ENCODE assay signal across 9 mouse cellular contexts in the genomic region with DNA sequence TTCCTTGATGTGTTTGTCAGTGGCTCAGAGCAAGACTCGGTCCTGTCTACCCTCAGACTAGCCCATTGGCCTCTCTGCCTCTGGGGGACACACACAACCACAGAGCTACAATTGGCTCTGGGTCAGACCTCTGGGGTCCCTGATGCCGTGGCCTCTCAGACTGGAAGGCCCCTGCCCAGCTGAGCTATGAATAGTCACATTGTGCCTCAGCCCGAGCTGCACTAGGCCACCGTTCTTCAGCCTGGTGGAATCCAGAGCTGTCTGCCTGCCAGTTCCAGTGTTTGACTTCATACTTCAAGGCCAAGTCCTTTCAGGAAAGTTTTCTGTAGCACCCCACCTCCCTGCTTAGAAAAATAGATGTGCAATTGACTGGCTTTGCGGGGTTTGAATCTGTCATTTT.
DNase-seq lines count a peak whose midpoint lies in the region; ATAC-seq and TF ChIP-seq lines count a peak whose summit lies in the region.
"Had no signal": no experiment of that assay in that cellular context is flagged by ENCODE, and none has a peak within 500 bp of the region (broad histone marks: within the 10 kb centered on the region; RNA-seq: fewer than 3 reads in every experiment).

No protein-coding gene starts in this region.

- no peak overlapping the region for H3K4me2 ChIP-seq in forebrain, postnatal 0 days (ENCODE audit: low read depth)
- H3K4me2 ChIP-seq in forebrain, embryonic 16.5 days (ENCODE audit: low read length) = no peak overlapping the region
- H3K4me2 ChIP-seq in hindbrain, embryonic 13.5 days = no peak overlapping the region
- H3K4me2 ChIP-seq in neural tube, embryonic 13.5 days = no peak overlapping the region

- no peaks in the 10 kb centered on the region for H3K27me3 ChIP-seq in forebrain, postnatal 0 days (ENCODE audit: insufficient read depth, low read length)
- no peaks in the 10 kb centered on the region for H3K27me3 ChIP-seq in forebrain, embryonic 16.5 days (replicated peaks; ENCODE audit: control insufficient read depth, insufficient read depth, low read length)
- H3K27me3 ChIP-seq in hindbrain, embryonic 13.5 days = no peaks in the 10 kb centered on the region
- no peaks in the 10 kb centered on the region for H3K27me3 ChIP-seq in neural tube, embryonic 13.5 days

- no peaks in the 10 kb centered on the region for H3K9me3 ChIP-seq in forebrain, postnatal 0 days (ENCODE audit: low read length)
- H3K9me3 ChIP-seq in forebrain, embryonic 16.5 days (ENCODE audit: control insufficient read depth, low read length) = no peaks in the 10 kb centered on the region
- H3K9me3 ChIP-seq in hindbrain, embryonic 13.5 days = no peaks in the 10 kb centered on the region
- no peaks in the 10 kb centered on the region for H3K9me3 ChIP-seq in neural tube, embryonic 13.5 days

- intact Hi-C loops in gastrocnemius, postnatal 14 days (cut with DNase I; ENCODE audit: low total_unique reads) = no loop called here

- no peaks in the 10 kb centered on the region for H3K4me1 ChIP-seq in forebrain, postnatal 0 days (ENCODE audit: insufficient read depth)
- peaks cover 7% of the 10 kb centered on the region for H3K4me1 ChIP-seq in forebrain, embryonic 16.5 days (replicated peaks; ENCODE audit: control insufficient read depth, insufficient read depth, low read length)
- peaks cover 18% of the 10 kb centered on the region for H3K4me1 ChIP-seq in lung, adult 2 months (ENCODE audit: control insufficient read depth, insufficient read depth, low read length)
- H3K4me1 ChIP-seq in hindbrain, embryonic 13.5 days (replicated peaks) = peaks cover 15% of the 10 kb centered on the region; the same call in 1 of the 2 replicates
- peaks cover 33% of the 10 kb centered on the region for H3K4me1 ChIP-seq in neural tube, embryonic 13.5 days (replicated peaks)

- H3K27ac ChIP-seq in forebrain, postnatal 0 days (ENCODE audit: low read depth, low read length) = no peak overlapping the region
- H3K27ac ChIP-seq in forebrain, embryonic 16.5 days (ENCODE audit: low read length) = no peak overlapping the region
- H3K27ac ChIP-seq in hindbrain, embryonic 13.5 days = peak overlapping the region; percentile 6; the same call in 1 of the 2 replicates
- H3K27ac ChIP-seq in neural tube, embryonic 13.5 days (replicated peaks) = no peak overlapping the region; the same call in 1 of the 2 replicates

- H3K36me3 ChIP-seq in forebrain, postnatal 0 days (ENCODE audit: insufficient read depth) = no peaks in the 10 kb centered on the region; the same call in 1 of the 2 replicates
- no peaks in the 10 kb centered on the region for H3K36me3 ChIP-seq in forebrain, embryonic 16.5 days (ENCODE audit: control insufficient read depth, insufficient read depth)
- no peaks in the 10 kb centered on the region for H3K36me3 ChIP-seq in hindbrain, embryonic 13.5 days
- H3K36me3 ChIP-seq in neural tube, embryonic 13.5 days = no peaks in the 10 kb centered on the region

- ATAC-seq in forebrain, postnatal 0 days = peak; percentile 77
- no peak for ATAC-seq in forebrain, embryonic 16.5 days
- no peak for ATAC-seq in hindbrain, embryonic 13.5 days (ENCODE audit: low FRiP score)
- ATAC-seq in neural tube, embryonic 13.5 days (ENCODE audit: low read depth) = 0 out of 2 replicates have a peak, but pooled peaks have one; percentile 50

- TF ChIP-seq POLR2A in lung, adult 2 months (IDR thresholded peaks at IDR 0.05; ENCODE audit: borderline replicate concordance, extremely low read depth, low read depth, low read length) = no peak

- 32% methylated on average over 5 of the region's 5 CpGs for WGBS in forebrain, postnatal 0 days
- WGBS in forebrain, embryonic 16.5 days = 48% methylated on average over 5 of the region's 5 CpGs
- WGBS in lung, adult 2 months = 33% methylated on average over 5 of the region's 5 CpGs
- WGBS in hindbrain, embryonic 13.5 days = 42% methylated on average over 5 of the region's 5 CpGs
- 53% methylated on average over 5 of the region's 5 CpGs for WGBS in neural tube, embryonic 13.5 days

- H3K9ac ChIP-seq in forebrain, postnatal 0 days = no peak overlapping the region
- no peak overlapping the region for H3K9ac ChIP-seq in forebrain, embryonic 16.5 days (replicated peaks; ENCODE audit: low read depth, low read length)
- no peak overlapping the region for H3K9ac ChIP-seq in hindbrain, embryonic 13.5 days
- no peak overlapping the region for H3K9ac ChIP-seq in neural tube, embryonic 13.5 days

- DNase-seq in forebrain, postnatal 0 days = no peak
- peak; percentile 52 for DNase-seq in lung, adult 2 months
- no peak for DNase-seq in lung, postnatal 14 days
- DNase-seq in gastrocnemius, postnatal 14 days = no peak
- no peak for DNase-seq in thymus, postnatal 0 days (ENCODE audit: low spot score)
- DNase-seq: kidney, postnatal 25 days had no signal

- no peak for TF ChIP-seq CTCF in forebrain, postnatal 0 days (IDR thresholded peaks at IDR 0.05; ENCODE audit: low read depth)
- TF ChIP-seq CTCF in lung, adult 2 months (IDR thresholded peaks at IDR 0.05; ENCODE audit: insufficient read depth, low read length) = no peak

- H3K4me3 ChIP-seq in forebrain, postnatal 0 days (ENCODE audit: low read depth, low read length) = no peak overlapping the region
- H3K4me3 ChIP-seq in forebrain, embryonic 16.5 days (replicated peaks; ENCODE audit: low read length) = no peak overlapping the region
- H3K4me3 ChIP-seq in lung, adult 2 months (replicated peaks; ENCODE audit: extremely low read depth, low read depth, low read length) = no peak overlapping the region
- no peak overlapping the region for H3K4me3 ChIP-seq in hindbrain, embryonic 13.5 days
- H3K4me3 ChIP-seq in neural tube, embryonic 13.5 days = no peak overlapping the region

Comparison
In these comparisons a context has a peak if more than half of its experiments do, and no peak if none do; other contexts are left out.
1. ATAC-seq: peak in forebrain, postnatal 0 days (single experiment) and neural tube, embryonic 13.5 days (single experiment); none in forebrain, embryonic 16.5 days (single experiment) and hindbrain, embryonic 13.5 days (single experiment).